Mouse (Mus musculus): Measurements from ENCODE around the gene Asxl1.

- no peak for TF ChIP-seq ZNF384 (IDR thresholded peaks at IDR 0.05; ENCODE audit: low read depth, low read length)
- no peak for TF ChIP-seq CHD2 (IDR thresholded peaks at IDR 0.05; ENCODE audit: low read depth, low read length)
- no peak for TF ChIP-seq HCFC1 (IDR thresholded peaks at IDR 0.05; ENCODE audit: borderline replicate concordance, insufficient read depth, low read length)
- no peak for TF ChIP-seq ZC3H11A (IDR thresholded peaks at IDR 0.05; ENCODE audit: borderline replicate concordance, low read depth, low read length)
These were observed 91.7 kb downstream of the Asxl1 start for GRCm38 (mm10) chr2:153437306-153437659.

All from ES-E14 (cell line).